Mouse (Mus musculus) hindbrain, embryonic 12.5 days (tissue): ENCODE measurements around the gene Ly6g5c. TPM values are rescaled to one million over a fixed set of nuclear protein-coding genes. Genes with fewer than 3 reads are reported as not detected.

Source experiments
- ATAC-seq: fragments of 200-750 bp; cut with Nextera tagmentation; 2 replicates; pipeline ENCODE4 v1.8.0; 2017; ENCODE audit warnings: moderate TSS enrichment; ENCODE audit not compliant: low FRiP score
- H3K27ac ChIP-seq: fragments of 300-500 bp; sonication (generic); 2 replicates; pipeline ENCODE4 v1.5.1; 2016; ENCODE audit warnings: mild to moderate bottlenecking
- H3K27me3 ChIP-seq: fragments of 300-500 bp; sonication (generic); 2 replicates; pipeline ENCODE4 v1.6.1; 2016; ENCODE audit warnings: mild to moderate bottlenecking
- H3K36me3 ChIP-seq: fragments of 300-500 bp; sonication (generic); 2 replicates; pipeline ENCODE4 v1.6.1; 2016; ENCODE audit warnings: mild to moderate bottlenecking
- H3K4me1 ChIP-seq: fragments of 300-500 bp; sonication (generic); 2 replicates; pipeline ENCODE4 v1.6.1; 2016
- H3K4me2 ChIP-seq: fragments of 300-500 bp; sonication (generic); replicated peaks from 2 replicates; pipeline ENCODE4 v1.6.1; 2016; ENCODE audit warnings: mild to moderate bottlenecking
- H3K4me3 ChIP-seq: fragments of 300-500 bp; sonication (generic); 2 replicates; pipeline ENCODE4 v1.5.1; 2016; ENCODE audit warnings: mild to moderate bottlenecking
- H3K9ac ChIP-seq: fragments of 300-500 bp; sonication (generic); 2 replicates; pipeline ENCODE4 v1.6.1; 2016; ENCODE audit warnings: mild to moderate bottlenecking, moderate library complexity
- H3K9me3 ChIP-seq: fragments of 300-500 bp; sonication (generic); replicated peaks from 2 replicates; pipeline ENCODE4 v1.6.1; 2016; ENCODE audit warnings: mild to moderate bottlenecking
- WGBS: fragments of 180-500 bp; shearing (Covaris S2); methylation state at CpG from one replicate; pipeline ENCODE4 v1.1.7; 2016; 5-methylcytosine and 5-hydroxymethylcytosine counted together
- polyA plus RNA-seq: library from polyadenylated mRNA; unstranded; fragments of >200 nt; fragmentation: Nextera tagmentation; extraction: Ambion mirVana; gene quantifications from 2 replicates; pipeline ENCODE4 v1.2.1, GENCODE M21; 2016

The Ly6g5c gene
- polyA plus RNA-seq, 1 experiment from 2014 or later: not detected

DNA sequence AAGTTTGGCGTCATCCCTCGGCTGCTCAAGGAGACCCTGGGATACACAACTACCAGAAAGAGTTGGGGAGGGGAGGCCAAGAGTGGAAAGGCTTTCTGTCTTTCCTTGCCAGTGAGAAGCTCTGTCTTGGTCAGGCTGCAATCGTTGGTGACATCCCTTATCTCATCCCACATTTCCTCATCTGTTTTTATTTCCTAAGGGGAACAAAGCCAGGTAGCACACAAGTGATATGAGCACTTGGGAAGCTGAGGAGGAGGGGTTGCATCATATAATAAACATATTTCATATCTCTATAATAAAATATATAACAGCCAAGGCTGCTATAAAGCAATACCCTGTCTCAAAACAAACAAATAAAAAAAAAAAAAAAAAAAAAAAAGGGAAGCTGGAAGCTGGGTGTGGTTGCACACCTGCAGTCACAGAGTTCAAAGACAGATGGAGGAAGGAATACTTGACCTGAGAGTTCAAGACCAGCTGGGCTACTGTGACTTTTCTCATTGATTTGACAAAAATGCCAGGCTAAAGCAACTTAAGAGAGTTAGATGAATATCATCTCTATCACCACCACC is 24.1 kb upstream of the Ly6g5c start:
- Histone ChIP-seq H3K9ac (no peak overlapping the region), H3K9me3 (no peaks in the 10 kb centered on the region), H3K4me1 (no peaks in the 10 kb centered on the region), H3K4me3 (no peak overlapping the region), H3K27ac (no peak overlapping the region), H3K4me2 (no peak overlapping the region), H3K36me3 (no peaks in the 10 kb centered on the region), H3K27me3 (peaks cover 8% of the 10 kb centered on the region; the same call in 1 of the 2 replicates)
- 78% methylated on average over 3 of the region's 3 CpGs for WGBS
- ATAC-seq: no peak

DNA sequence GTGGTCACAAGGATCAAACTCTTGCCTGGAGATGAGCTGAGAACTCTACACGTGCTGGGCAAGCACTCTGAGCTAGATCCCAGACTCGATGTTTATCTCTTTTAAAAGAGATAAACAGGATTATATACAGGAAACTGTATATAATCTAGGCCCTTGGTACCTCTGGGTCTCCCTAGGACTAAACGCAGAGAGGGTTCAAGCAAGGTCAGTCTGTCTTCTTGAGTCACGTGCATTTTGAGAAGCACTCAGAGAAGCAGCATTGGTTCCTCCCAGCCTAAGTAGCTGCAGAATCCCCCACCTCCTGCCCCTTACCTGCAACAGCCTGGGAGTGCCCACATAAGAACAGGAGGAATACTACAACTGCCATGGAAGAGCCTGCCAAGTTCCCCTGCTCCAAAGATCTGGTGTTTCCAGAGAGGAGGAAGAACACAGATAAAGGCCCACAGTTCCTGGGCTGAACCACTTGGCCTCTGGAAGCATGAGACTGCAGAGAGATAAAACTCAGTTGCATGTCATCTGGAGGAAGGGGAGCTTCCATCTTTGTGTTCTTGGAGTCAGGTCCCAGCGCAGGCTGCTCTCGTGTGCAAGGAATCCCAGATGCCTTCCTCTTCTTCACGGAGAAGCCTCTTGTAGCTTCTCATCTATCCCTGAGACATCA is 22.7 kb upstream of the Ly6g5c start, which contains the start of gene Ly6g6f:
TSS of gene Ly6g6f (minus strand) at position 403 of the 658 bp plus-strand sequence.
- no peak within 1 kb of the TSS for H3K4me2 ChIP-seq
- 79% methylated on average over 7 of the region's 7 CpGs for WGBS

DNA sequence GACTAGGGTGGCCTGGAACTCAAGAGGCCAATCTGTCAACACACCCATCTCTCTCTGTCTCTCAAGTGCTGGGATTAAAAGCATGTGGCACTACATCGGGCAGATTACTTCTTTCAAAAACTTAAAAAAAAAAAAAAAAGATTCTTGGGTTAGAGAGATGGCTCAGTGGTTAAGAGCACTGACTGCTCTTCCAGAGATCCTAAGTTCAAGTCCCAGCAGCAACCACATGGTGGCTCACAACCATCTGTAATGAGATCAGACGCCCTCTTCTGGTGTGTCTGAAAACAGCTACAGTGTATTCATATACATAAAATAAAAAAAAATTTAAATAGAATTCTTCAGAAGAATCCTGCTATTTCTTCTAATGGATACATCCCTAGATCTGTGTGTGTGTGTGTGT is 19.9 kb upstream of the Ly6g5c start:
- no peak overlapping the region for H3K27ac ChIP-seq
- ATAC-seq: no peak

More for the DNA sequence above, 22.7 kb upstream of the Ly6g5c start, which contains the start of gene Ly6g6f:
- Histone ChIP-seq H3K9ac (no peak within 1 kb of the TSS), H3K27ac (no peak within 1 kb of the TSS), H3K4me1 (peaks cover 6% of the 10 kb centered on the region), H3K9me3 (no peaks in the 10 kb centered on the region), H3K4me3 (no peak within 1 kb of the TSS), H3K27me3 (0 out of 2 replicates have a peak, but pooled peaks cover 6% of the 10 kb centered on the region), H3K36me3 (no peaks in the 10 kb centered on the region)
- ATAC-seq: no peak

DNA sequence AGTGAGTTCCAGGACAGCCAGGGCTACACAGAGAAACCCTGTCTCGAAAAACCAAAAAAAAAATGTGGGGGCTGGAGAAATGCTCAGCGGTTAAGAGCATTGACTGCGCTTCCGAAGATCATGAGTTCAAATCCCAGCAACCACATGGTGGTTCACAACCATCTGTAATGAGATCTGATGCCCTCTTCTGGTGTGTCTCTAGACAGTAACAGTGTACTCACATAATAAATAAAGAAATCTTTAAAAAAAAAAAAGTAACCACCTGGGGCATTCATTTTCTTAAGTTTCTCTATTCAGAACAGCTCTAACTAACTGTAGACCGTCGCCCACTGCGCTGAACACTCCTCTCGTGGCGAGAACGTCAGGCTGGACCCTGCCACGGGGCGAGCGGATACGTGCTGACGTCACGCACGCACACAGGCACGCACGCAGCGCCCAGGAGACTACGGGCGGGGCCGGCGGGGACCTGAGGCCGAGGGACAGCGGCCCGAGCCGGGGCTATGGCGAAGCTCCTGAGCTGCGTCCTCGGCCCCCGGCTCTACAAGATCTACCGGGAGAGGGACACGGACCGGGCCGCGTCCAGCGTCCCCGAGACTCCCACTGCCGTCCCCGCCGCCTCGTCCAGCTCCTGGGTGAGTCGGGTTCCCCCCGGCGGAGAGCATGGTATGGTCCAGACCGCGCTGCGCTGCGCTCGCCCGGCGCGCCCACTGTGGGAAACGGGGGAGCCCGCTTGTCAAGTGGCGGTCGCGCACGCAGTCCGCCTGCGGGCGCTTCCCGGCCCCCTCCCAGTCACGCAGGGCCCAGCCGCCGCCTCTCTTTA is 19.0 kb upstream of the Ly6g5c start, which contains the start of gene Abhd16a:
TSS of gene Abhd16a (plus strand) at position 439 of the 820 bp plus-strand sequence.
- Histone ChIP-seq H3K27me3 (0 out of 2 replicates have a peak, but pooled peaks cover 6% of the 10 kb centered on the region), H3K27ac (peak within 1 kb of the TSS; percentile 97), H3K36me3 (peaks cover 28% of the 10 kb centered on the region), H3K4me3 (peak within 1 kb of the TSS; percentile 67), H3K4me2 (peak within 1 kb of the TSS; percentile 67), H3K9me3 (no peaks in the 10 kb centered on the region), H3K9ac (peak within 1 kb of the TSS; percentile 82), H3K4me1 (peaks cover 12% of the 10 kb centered on the region)
- ATAC-seq: peak; percentile 98
- WGBS: 2% methylated on average over 67 of the region's 67 CpGs

More for the DNA sequence above, 19.9 kb upstream of the Ly6g5c start:
- H3K9me3 ChIP-seq: no peaks in the 10 kb centered on the region
- peaks cover 21% of the 10 kb centered on the region for H3K36me3 ChIP-seq
- peaks cover 12% of the 10 kb centered on the region for H3K4me1 ChIP-seq
- H3K4me3 ChIP-seq: no peak overlapping the region
- no peak overlapping the region for H3K9ac ChIP-seq
- H3K27me3 ChIP-seq: 0 out of 2 replicates have a peak, but pooled peaks cover 6% of the 10 kb centered on the region
- 43% methylated on average over 2 of the region's 2 CpGs for WGBS
- H3K4me2 ChIP-seq: no peak overlapping the region

DNA sequence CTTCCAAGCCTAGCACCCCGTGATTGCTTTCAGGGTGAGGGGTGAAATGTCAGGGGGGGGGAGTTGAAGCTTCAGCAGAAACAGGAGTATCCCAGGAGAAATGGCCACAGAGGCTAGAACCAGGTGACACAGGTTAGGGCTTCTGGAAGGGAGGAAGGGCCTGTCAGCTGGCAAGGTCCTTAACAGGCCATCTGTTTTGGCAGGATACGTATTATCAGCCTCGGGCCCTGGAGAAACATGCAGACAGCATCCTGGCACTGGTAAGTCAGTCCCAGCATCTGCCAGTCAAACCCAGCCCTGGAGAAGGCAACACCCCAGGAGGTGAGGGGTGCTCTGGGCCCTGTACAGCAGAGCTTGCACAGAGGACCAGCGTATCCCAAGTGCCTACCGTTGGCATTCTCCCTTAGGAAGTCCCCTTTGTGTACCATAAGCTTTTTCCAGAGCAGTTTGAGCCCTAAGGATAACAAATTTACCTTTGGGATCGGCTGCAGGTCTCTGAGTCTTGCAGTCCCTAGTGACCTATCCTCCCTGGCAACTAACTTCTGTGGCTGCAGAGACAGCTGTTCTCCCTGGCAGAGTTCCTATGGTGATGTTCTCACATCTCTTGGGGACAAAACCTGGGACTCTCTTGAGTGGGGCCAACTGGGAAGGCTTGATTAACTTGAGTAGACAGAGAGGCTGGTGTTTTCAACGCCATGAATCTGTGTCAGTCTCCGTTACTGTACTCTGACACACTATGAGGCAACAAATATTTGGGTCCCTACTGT is 17.7 kb upstream of the Ly6g5c start:
- H3K27me3 ChIP-seq: 0 out of 2 replicates have a peak, but pooled peaks cover 5% of the 10 kb centered on the region
- ATAC-seq: no peak
- no peaks in the 10 kb centered on the region for H3K9me3 ChIP-seq
- peak overlapping the region; percentile 82 for H3K9ac ChIP-seq
- H3K4me2 ChIP-seq: peak overlapping the region; percentile 67
- H3K36me3 ChIP-seq: peaks cover 42% of the 10 kb centered on the region
- H3K4me3 ChIP-seq: peak overlapping the region; percentile 67
- peak overlapping the region; percentile 97; the same call in 1 of the 2 replicates for H3K27ac ChIP-seq
- peaks cover 12% of the 10 kb centered on the region for H3K4me1 ChIP-seq
- WGBS: 69% methylated on average over 8 of the region's 8 CpGs

DNA sequence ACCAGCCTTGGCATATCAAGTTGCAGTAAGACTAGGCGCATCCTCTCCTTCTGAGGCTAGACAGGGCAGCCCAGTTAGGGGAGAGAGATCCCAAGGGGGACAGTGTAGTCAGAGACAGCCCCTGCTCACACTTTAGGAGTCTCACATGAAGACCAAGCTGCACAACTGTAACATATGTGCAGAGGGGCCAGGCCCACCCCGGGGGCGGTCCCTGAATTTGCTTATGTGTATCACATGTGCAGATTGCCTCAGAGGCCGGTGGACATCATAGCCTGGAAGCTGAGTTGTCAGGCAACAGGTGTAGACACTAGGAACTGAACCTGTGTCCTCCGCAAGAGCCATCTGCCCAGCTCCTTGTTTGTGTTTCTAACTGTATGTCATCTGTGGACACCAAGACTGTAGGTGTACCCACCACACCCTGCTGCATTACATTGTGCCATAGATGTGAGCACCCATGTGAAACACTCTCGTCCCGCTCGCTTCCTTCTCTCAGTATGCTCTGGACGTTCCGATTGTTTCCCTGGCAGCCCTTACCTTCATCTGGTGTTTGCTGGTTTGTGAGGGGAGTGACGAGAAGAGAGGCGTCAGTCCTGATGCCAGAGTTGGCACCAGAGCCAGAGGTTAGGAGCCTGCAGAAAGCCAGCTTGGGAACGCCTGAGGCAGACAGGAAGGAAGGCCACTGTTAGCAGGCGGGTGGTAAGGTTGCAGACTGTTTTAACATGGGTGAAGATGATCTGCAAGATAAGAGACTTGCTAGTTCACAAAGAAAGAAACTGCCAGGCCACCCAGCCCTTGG is 15.5 kb upstream of the Ly6g5c start:
- H3K4me2 ChIP-seq: no peak overlapping the region
- peaks cover 12% of the 10 kb centered on the region for H3K4me1 ChIP-seq
- no peak for ATAC-seq
- WGBS: 90% methylated on average over 14 of the region's 14 CpGs
- H3K27me3 ChIP-seq: no peaks in the 10 kb centered on the region
- H3K9ac ChIP-seq: peak overlapping the region; percentile 32; the same call in 1 of the 2 replicates
- H3K9me3 ChIP-seq: no peaks in the 10 kb centered on the region
- H3K27ac ChIP-seq: no peak overlapping the region
- no peak overlapping the region for H3K4me3 ChIP-seq
- peaks cover 62% of the 10 kb centered on the region for H3K36me3 ChIP-seq

DNA sequence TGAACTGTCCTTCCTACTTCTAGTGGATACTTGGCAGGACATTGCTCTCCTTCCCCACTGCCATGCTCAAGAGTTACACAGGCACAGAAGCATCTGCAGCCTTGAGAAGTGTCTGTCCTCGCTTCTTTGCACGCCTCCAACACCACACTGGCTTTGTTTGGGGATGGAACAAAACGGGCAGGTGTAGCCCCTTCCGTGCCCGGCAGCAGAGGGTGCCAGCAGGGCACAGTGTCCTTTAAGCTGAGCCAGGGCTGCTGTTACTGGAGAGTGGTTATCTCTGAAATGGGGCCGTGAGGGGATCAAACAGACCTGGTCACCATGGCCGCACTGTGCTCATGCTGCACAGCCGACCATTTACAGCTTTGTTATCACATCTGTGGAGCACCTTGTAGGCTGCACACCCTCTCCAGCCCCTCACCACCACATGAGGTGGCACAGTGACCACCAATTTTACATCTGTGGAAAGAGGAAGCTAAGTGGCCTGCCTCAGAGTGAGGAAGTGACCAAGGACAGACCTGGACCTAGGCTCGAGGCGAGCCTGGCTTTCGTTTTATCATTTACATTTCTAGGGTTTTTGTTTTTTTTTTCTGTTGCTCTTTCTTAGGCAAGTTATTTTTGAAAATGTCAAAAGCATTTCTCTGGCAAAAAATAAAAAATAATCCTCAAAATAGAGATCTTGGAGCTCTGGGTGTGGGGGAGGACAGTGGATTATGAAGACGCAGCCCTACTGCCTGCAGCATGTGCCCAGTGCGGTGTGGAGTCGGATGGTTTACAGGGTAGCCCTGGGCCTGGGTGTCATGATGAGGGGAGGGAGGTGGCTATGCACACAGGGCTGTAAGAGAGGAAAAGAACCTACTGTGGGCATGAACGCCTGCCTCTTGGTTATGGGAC is 13.4 kb upstream of the Ly6g5c start:
- no peak for ATAC-seq
- peaks cover 77% of the 10 kb centered on the region for H3K36me3 ChIP-seq
- 92% methylated on average over 15 of the region's 15 CpGs for WGBS
- H3K4me1 ChIP-seq: peaks cover 12% of the 10 kb centered on the region
- no peak overlapping the region for H3K4me3 ChIP-seq
- no peaks in the 10 kb centered on the region for H3K9me3 ChIP-seq
- H3K4me2 ChIP-seq: no peak overlapping the region
- H3K27me3 ChIP-seq: no peaks in the 10 kb centered on the region
- H3K9ac ChIP-seq: 0 out of 2 replicates have a peak overlapping the region, but pooled peaks have one; percentile 8
- H3K27ac ChIP-seq: no peak overlapping the region

DNA sequence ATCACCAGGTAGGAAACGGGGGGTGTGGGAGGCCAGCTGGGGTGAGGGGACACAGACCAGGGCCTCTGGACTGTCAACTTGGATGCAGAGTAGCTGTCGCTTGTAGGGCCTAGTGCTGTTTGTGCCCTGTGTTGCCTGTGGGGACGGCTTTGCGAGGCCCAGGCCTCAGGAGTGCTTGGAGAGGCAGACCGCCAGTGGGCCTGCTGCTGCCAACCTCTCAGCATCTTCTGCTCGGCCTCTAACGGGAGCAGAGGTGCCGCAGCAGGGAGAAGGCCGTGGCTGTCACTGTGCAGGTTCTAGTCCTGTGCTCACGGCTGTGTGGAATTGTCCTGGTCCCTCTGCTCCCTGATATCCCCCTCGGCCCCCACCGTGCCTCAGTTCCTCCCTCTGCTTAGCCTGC is 11.5 kb upstream of the Ly6g5c start:
- no peak overlapping the region for H3K9ac ChIP-seq
- no peak overlapping the region for H3K4me2 ChIP-seq
- no peak overlapping the region for H3K27ac ChIP-seq
- H3K27me3 ChIP-seq: no peaks in the 10 kb centered on the region
- no peak overlapping the region for H3K4me3 ChIP-seq
- H3K9me3 ChIP-seq: no peaks in the 10 kb centered on the region
- peaks cover 90% of the 10 kb centered on the region for H3K36me3 ChIP-seq
- H3K4me1 ChIP-seq: no peaks in the 10 kb centered on the region
- ATAC-seq: no peak
- WGBS: 84% methylated on average over 12 of the region's 12 CpGs

DNA sequence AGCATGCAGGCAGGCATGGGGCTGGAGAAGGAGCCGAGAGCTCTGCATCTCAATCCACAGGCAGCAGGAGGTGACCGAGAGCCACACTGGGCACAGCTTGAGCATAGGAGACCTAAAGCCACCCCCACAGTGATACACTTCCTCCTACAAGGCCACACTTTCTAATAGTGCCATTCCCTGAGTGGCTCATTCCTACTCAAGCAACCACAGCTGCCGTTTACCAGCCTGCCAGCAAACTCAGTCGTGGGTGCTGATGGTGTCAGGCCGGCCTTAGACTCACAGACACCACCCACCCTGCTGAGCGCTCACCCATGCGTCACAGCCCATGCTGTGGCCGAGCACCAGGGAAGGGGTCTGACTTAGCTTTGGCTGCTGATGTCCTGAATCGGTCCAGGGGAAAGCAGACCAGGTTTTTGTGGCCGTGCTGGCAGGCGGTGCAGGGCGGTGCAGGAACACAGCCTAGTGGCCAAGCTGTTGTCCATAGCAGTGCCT is 10.9 kb upstream of the Ly6g5c start:
- no peaks in the 10 kb centered on the region for H3K9me3 ChIP-seq
- no peak overlapping the region for H3K4me3 ChIP-seq
- H3K4me2 ChIP-seq: no peak overlapping the region
- no peak overlapping the region for H3K9ac ChIP-seq
- H3K27ac ChIP-seq: no peak overlapping the region
- WGBS: 79% methylated on average over 12 of the region's 12 CpGs
- H3K4me1 ChIP-seq: no peaks in the 10 kb centered on the region
- peaks cover 90% of the 10 kb centered on the region for H3K36me3 ChIP-seq
- no peak for ATAC-seq
- no peaks in the 10 kb centered on the region for H3K27me3 ChIP-seq

DNA sequence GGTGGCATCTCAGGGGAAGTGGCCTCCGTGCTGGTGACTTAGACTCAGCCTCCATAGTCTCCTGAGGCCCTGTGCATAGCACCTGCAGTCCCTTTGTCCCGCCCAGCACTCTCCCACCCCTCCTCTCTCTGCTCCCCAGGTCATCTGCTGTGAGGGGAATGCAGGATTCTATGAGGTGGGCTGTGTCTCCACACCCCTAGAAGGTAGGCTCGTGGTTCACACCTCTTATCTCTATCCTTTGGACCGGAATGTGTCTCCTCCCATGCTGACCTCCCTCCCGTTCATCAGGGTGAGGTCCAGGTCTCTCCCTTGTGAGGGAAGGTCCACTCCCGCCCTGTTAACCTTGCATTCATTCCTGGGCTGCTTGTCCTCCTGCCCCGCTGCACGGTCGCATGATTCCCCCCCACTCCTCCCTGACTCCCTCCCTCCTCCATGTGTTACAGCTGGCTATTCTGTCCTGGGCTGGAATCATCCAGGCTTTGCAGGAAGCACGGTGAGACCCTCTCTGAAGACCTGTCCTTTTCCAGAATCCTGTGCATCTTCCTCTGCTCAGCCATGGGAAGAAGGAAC is 7.8 kb upstream of the Ly6g5c start:
- Histone ChIP-seq H3K4me2 (no peak overlapping the region), H3K4me3 (no peak overlapping the region), H3K4me1 (no peaks in the 10 kb centered on the region), H3K27ac (no peak overlapping the region), H3K27me3 (no peaks in the 10 kb centered on the region), H3K9me3 (no peaks in the 10 kb centered on the region), H3K36me3 (peaks cover 79% of the 10 kb centered on the region), H3K9ac (no peak overlapping the region)
- ATAC-seq: no peak
- WGBS: 70% methylated on average over 10 of the region's 10 CpGs
